Mouse (Mus musculus) layer of hippocampus, postnatal 25 days (tissue): ENCODE measurements around the gene Ano10. TPM values are rescaled to one million over a fixed set of nuclear protein-coding genes. Genes with fewer than 3 reads are reported as not detected.

ENCODE experiments used
- DNase-seq, 2 experiments: peaks; one replicate each; pipeline ENCODE4 v3.0.0; 2022; ENCODE audit warnings: mixed read lengths in 2 of 2, low spot score in 1 of 2; ENCODE audit errors: extremely low spot score in 1 of 2
- microRNA-seq, 2 experiments: library from miRNA; unstranded; fragments of <30 nt; microRNA quantifications; one replicate each; pipeline ENCODE4 v1.2.0; 2021
- total RNA-seq, 2 experiments: library from RNA; stranded (reverse); gene quantifications; 2 replicates each; pipeline ENCODE4 v1.2.3; 2021

Ano10 gene
- total RNA-seq, 2 experiments from 2014 or later: 22.1 to 24.9 TPM

- DNase-seq: no peak
These were observed 156.3 kb downstream of the Ano10 start for GRCm38 (mm10) chr9:122137960-122138359.

- DNase-seq: no peak
These were observed 158.4 kb downstream of the Ano10 start for GRCm38 (mm10) chr9:122135885-122136170.

- no peak for DNase-seq
These were observed 158.9 kb downstream of the Ano10 start for GRCm38 (mm10) chr9:122135095-122135884.

DNA sequence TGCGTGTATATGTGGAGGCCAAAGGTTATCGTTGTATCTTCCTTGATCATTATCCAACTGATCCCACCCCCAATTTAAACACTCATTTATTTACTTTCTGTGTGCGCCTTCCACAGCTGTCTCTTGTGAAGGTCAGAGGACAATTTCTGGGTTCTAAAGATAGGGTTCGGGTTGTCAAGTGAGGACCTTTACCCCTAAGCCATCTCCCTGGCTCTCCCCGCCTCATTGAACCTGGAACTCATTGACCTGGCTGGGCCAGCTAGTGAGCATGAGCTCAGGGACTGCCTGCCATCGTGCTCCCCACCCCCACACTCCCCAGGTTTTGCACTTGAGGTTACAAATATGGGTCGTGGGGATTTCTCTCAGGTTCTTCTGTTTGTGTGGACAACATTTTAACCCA, 162.1 kb downstream of the Ano10 start:
- no peak for DNase-seq

GRCm38 (mm10) chr9:122130666-122131065, 163.6 kb downstream of the Ano10 start:
- no peak for DNase-seq

DNA sequence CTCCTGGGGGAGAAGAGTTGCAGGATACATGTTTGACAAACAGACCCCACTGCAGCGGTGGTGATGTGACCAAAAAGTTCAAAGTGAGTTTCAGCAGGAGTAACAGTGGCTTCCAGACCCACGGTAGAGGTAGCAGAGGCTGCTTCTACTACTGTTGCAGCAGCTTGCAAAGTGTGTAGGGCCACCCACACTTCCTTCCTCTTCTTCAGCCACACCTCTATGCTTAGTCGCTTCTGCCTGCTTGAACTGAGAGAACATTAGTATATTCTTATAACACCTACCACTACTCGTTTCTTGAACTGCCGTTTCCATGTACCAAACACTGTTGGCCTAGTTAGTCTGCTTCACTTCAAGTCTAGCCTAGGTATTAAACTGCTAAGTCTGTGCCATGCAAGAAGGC, 165.5 kb downstream of the Ano10 start:
- no peak for DNase-seq

- DNase-seq: no peak
These were observed 166.9 kb downstream of the Ano10 start for GRCm38 (mm10) chr9:122127271-122127785.

- DNase-seq: no peak
These were observed 167.4 kb downstream of the Ano10 start for GRCm38 (mm10) chr9:122126790-122127189.

Small RNA genes lying within 50 kb of the gene (microRNA-seq; reads per million reads assigned to microRNA genes)
- gene Mir8106: 0 reads per million in 2 experiments

Other genes with a start within 250 kb of the Ano10 start
- 100 to 1,000 TPM; 100 to 108 TPM for gene Snrk, start 177.2 kb downstream of the Ano10 start, total RNA-seq
- gene Abhd5, start 57.2 kb upstream of the Ano10 start, total RNA-seq: 10 to 100 TPM; 20.3 to 22.6 TPM